8 mouse cellular contexts compared by ENCODE assay signal in genomic region chr4:132842970-132843704, GRCm38 (mm10). TPM values are rescaled to one million over a fixed set of nuclear protein-coding genes. Genes with fewer than 3 reads are reported as not detected.
DNase-seq lines count a peak whose midpoint lies in the region; ATAC-seq and TF ChIP-seq lines count a peak whose summit lies in the region.

Gene Ppp1r8 (minus strand): TSS chr4:132843169.

- H3K9ac ChIP-seq in embryonic facial prominence, embryonic 15.5 days = peak within 1 kb of the TSS; percentile 90
- H3K9ac ChIP-seq in limb, embryonic 14.5 days (ENCODE audit: low read depth, low read length, severe bottlenecking) = peak within 1 kb of the TSS; percentile 82
- H3K9ac ChIP-seq in midbrain, postnatal 0 days (replicated peaks; ENCODE audit: low read length, poor library complexity, severe bottlenecking) = peak within 1 kb of the TSS; percentile 56

- peak within 1 kb of the TSS; percentile 91 for H3K4me3 ChIP-seq in bone marrow, adult 2 months (replicated peaks; ENCODE audit: control insufficient read depth, low read depth, low read length)
- peak within 1 kb of the TSS; percentile 79 for H3K4me3 ChIP-seq in embryonic facial prominence, embryonic 15.5 days (replicated peaks)
- peak within 1 kb of the TSS; percentile 67 for H3K4me3 ChIP-seq in limb, embryonic 14.5 days (replicated peaks; ENCODE audit: low read length)
- H3K4me3 ChIP-seq in midbrain, postnatal 0 days (ENCODE audit: low read depth, low read length) = peak within 1 kb of the TSS; percentile 47

- no peaks in the 10 kb centered on the region for H3K9me3 ChIP-seq in embryonic facial prominence, embryonic 15.5 days (replicated peaks)
- no peaks in the 10 kb centered on the region for H3K9me3 ChIP-seq in limb, embryonic 14.5 days (ENCODE audit: control insufficient read depth, low read length)
- H3K9me3 ChIP-seq in midbrain, postnatal 0 days (ENCODE audit: low read length) = no peaks in the 10 kb centered on the region

- 2% methylated on average over 40 of the region's 40 CpGs for WGBS in bone marrow, adult 2 months
- under 1% methylated on average over 40 of the region's 40 CpGs for WGBS in embryonic facial prominence, embryonic 15.5 days
- under 1% methylated on average over 40 of the region's 40 CpGs for WGBS in limb, embryonic 14.5 days
- WGBS in midbrain, postnatal 0 days = under 1% methylated on average over 39 of the region's 40 CpGs

- no peak within 1 kb of the TSS for H3K27ac ChIP-seq in bone marrow, adult 2 months (ENCODE audit: control insufficient read depth, insufficient read depth, low read depth, low read length, poor library complexity)
- H3K27ac ChIP-seq in embryonic facial prominence, embryonic 15.5 days (replicated peaks) = peak within 1 kb of the TSS; percentile 82
- H3K27ac ChIP-seq in limb, embryonic 14.5 days (replicated peaks; ENCODE audit: low read depth, low read length) = peak within 1 kb of the TSS; percentile 59
- H3K27ac ChIP-seq in midbrain, postnatal 0 days (ENCODE audit: low read depth, low read length) = peak within 1 kb of the TSS; percentile 73

- peaks cover 28% of the 10 kb centered on the region for H3K36me3 ChIP-seq in embryonic facial prominence, embryonic 15.5 days
- H3K36me3 ChIP-seq in limb, embryonic 14.5 days (ENCODE audit: control insufficient read depth, insufficient read depth, low read length) = peaks cover 23% of the 10 kb centered on the region
- peaks cover 11% of the 10 kb centered on the region for H3K36me3 ChIP-seq in midbrain, postnatal 0 days (ENCODE audit: insufficient read depth, low read length)

- no peaks in the 10 kb centered on the region for H3K4me1 ChIP-seq in bone marrow, adult 2 months (ENCODE audit: control insufficient read depth, insufficient read depth, low read length)
- peaks cover 12% of the 10 kb centered on the region for H3K4me1 ChIP-seq in embryonic facial prominence, embryonic 15.5 days
- peaks cover 10% of the 10 kb centered on the region for H3K4me1 ChIP-seq in limb, embryonic 14.5 days (ENCODE audit: control insufficient read depth, insufficient read depth, low read length)
- H3K4me1 ChIP-seq in midbrain, postnatal 0 days (ENCODE audit: insufficient read depth, low read length) = 0 out of 2 replicates have a peak, but pooled peaks cover 3% of the 10 kb centered on the region

- ATAC-seq in embryonic facial prominence, embryonic 15.5 days (ENCODE audit: insufficient number of reproducible peaks, low FRiP score, low TSS enrichment, low read depth) = peak; percentile 99
- ATAC-seq in limb, embryonic 14.5 days (ENCODE audit: low FRiP score, low read depth) = peak; percentile 96
- ATAC-seq in midbrain, postnatal 0 days (ENCODE audit: low FRiP score) = peak; percentile 99

- no peaks in the 10 kb centered on the region for H3K27me3 ChIP-seq in embryonic facial prominence, embryonic 15.5 days
- no peaks in the 10 kb centered on the region for H3K27me3 ChIP-seq in limb, embryonic 14.5 days (ENCODE audit: control insufficient read depth, insufficient read depth, low read length)
- no peaks in the 10 kb centered on the region for H3K27me3 ChIP-seq in midbrain, postnatal 0 days (ENCODE audit: insufficient read depth, low read length)

- peak; percentile 97 for DNase-seq in 416B (ENCODE audit: low read depth)
- DNase-seq in heart, adult 8-10 months (ENCODE audit: low spot score) = peak; percentile 87
- peak; percentile 88 for DNase-seq in kidney, adult 9 months
- DNase-seq in limb, embryonic 14.5 days (ENCODE audit: low spot score) = peak; percentile 92
- DNase-seq in midbrain, postnatal 0 days (ENCODE audit: low spot score) = peak; percentile 97
- peak; percentile 68 to 73 for DNase-seq in spleen, postnatal 14 days (ENCODE audit: low spot score in 2 of 2)

- H3K4me2 ChIP-seq in embryonic facial prominence, embryonic 15.5 days (replicated peaks) = peak within 1 kb of the TSS; percentile 73
- peak within 1 kb of the TSS; percentile 57 for H3K4me2 ChIP-seq in limb, embryonic 14.5 days (replicated peaks; ENCODE audit: low read depth, low read length, severe bottlenecking)
- H3K4me2 ChIP-seq in midbrain, postnatal 0 days (ENCODE audit: low read depth, low read length, poor library complexity, severe bottlenecking) = peak within 1 kb of the TSS; percentile 72

- peak; percentile 97 for TF ChIP-seq POLR2A in bone marrow, adult 2 months (IDR thresholded peaks at IDR 0.05; ENCODE audit: borderline replicate concordance, control insufficient read depth, low read depth, low read length)
- peak; percentile 96; the same call in 1 of the 2 replicates for TF ChIP-seq POLR2A in limb, embryonic 14.5 days (IDR thresholded peaks at IDR 0.05; ENCODE audit: borderline replicate concordance, extremely low read depth, insufficient read depth, insufficient read length)

- TF ChIP-seq CTCF in bone marrow, adult 2 months (IDR thresholded peaks at IDR 0.05; ENCODE audit: control insufficient read depth, insufficient read depth, low read length) = peak; percentile 32; the same call in 1 of the 2 replicates
- peak; percentile 70 for TF ChIP-seq CTCF in midbrain, postnatal 0 days (IDR thresholded peaks at IDR 0.05)

RNA-seq across cellular contexts. Expression of gene Ppp1r8, which starts in this region (rescaled TPM):
- 43.5 and 50.2 TPM in 2 replicates for polyA plus RNA-seq in bone marrow, adult 2 months (2011; ENCODE audit: insufficient read depth, insufficient read length, low replicate concordance, missing spikeins)
- polyA plus RNA-seq in embryonic facial prominence, embryonic 15.5 days (2015; fragmentation: Nextera tagmentation; extraction: Ambion mirVana) = 51.3 and 55.2 TPM in 2 replicates
- total RNA-seq in heart, adult 8-10 months (2022) = 10 to 100 TPM; 16.3 to 22.2 (median 20.7) TPM
- polyA plus RNA-seq in limb, embryonic 14.5 days (2012; rRNA removed) = 79.7 and 91.6 TPM in 2 replicates
- polyA plus RNA-seq in limb, embryonic 14.5 days (2014; fragmentation: Nextera tagmentation; extraction: Ambion mirVana) = 66.2 and 68.0 TPM in 2 replicates
- 55.1 and 59.6 TPM in 2 replicates for total RNA-seq in midbrain, postnatal 0 days (2014; rRNA removed)
- 42.2 and 45.0 TPM in 2 replicates for polyA plus RNA-seq in midbrain, postnatal 0 days (2015; fragmentation: Nextera tagmentation; extraction: Ambion mirVana)
